ENCODE assay signal across 13 mouse cellular contexts in genomic region chr5:30071677-30072076, GRCm38 (mm10). TPM values are rescaled to one million over a fixed set of nuclear protein-coding genes. Genes with fewer than 3 reads are reported as not detected.
A peak's percentile ranks its signal among the peaks of the same experiment; 100 is the strongest.
DNase-seq lines count a peak whose midpoint lies in the region; ATAC-seq and TF ChIP-seq lines count a peak whose summit lies in the region.
"Had no signal": no experiment of that assay in that cellular context is flagged by ENCODE, and none has a peak within 500 bp of the region (broad histone marks: within the 10 kb centered on the region; RNA-seq: fewer than 3 reads in every experiment).

No protein-coding gene starts in this region.

- ATAC-seq in midbrain, embryonic 11.5 days (ENCODE audit: low FRiP score): no peak
- ATAC-seq in midbrain, embryonic 15.5 days (replicated peaks): no peak
- no peak for ATAC-seq in stomach, embryonic 16.5 days (ENCODE audit: insufficient read depth, low FRiP score)
- no peak for ATAC-seq in frontal cortex, adult (ENCODE audit: low TSS enrichment)

- peaks cover 52% of the 10 kb centered on the region for H3K36me3 ChIP-seq in heart, embryonic 10.5 days
- H3K36me3 ChIP-seq in midbrain, embryonic 11.5 days (ENCODE audit: control insufficient read depth, insufficient read depth, low read length): peaks cover 12% of the 10 kb centered on the region; the same call in 1 of the 2 replicates
- 0 out of 2 replicates have a peak, but pooled peaks cover 3% of the 10 kb centered on the region for H3K36me3 ChIP-seq in midbrain, embryonic 15.5 days (replicated peaks)
- H3K36me3 ChIP-seq in limb, embryonic 10.5 days: peaks cover 52% of the 10 kb centered on the region
- H3K36me3 ChIP-seq in stomach, embryonic 16.5 days (ENCODE audit: control insufficient read depth, insufficient read depth, low read length): peaks cover 7% of the 10 kb centered on the region; the same call in 1 of the 2 replicates

- peaks cover 3% of the 10 kb centered on the region; the same call in 1 of the 2 replicates for H3K4me1 ChIP-seq in heart, embryonic 10.5 days
- peaks cover 3% of the 10 kb centered on the region; the same call in 1 of the 2 replicates for H3K4me1 ChIP-seq in midbrain, embryonic 11.5 days (ENCODE audit: control insufficient read depth, insufficient read depth, low read length)
- peaks cover 7% of the 10 kb centered on the region for H3K4me1 ChIP-seq in midbrain, embryonic 15.5 days
- H3K4me1 ChIP-seq in limb, embryonic 10.5 days: peaks cover 25% of the 10 kb centered on the region
- 0 out of 2 replicates have a peak, but pooled peaks cover 2% of the 10 kb centered on the region for H3K4me1 ChIP-seq in stomach, embryonic 16.5 days (ENCODE audit: control insufficient read depth, insufficient read depth, low read length)

- DNase-seq in heart, embryonic 10.5 days (ENCODE audit: low spot score): no peak
- no peak for DNase-seq in heart, adult 8-10 months (ENCODE audit: low spot score)
- no peak for DNase-seq in midbrain, embryonic 11.5 days (ENCODE audit: low spot score, missing footprints)
- no peak for DNase-seq in limb, embryonic 10.5 days (ENCODE audit: low spot score)
- no peak for DNase-seq in layer of hippocampus, adult 2 months (ENCODE audit: low spot score in 2 of 2)
- DNase-seq: cerebellum, adult 9-10 months; thymus, postnatal 14 days had no signal

- H3K9ac ChIP-seq in midbrain, embryonic 11.5 days (ENCODE audit: low read length): peak overlapping the region; percentile 3; the same call in 1 of the 2 replicates
- H3K9ac ChIP-seq in midbrain, embryonic 15.5 days: no peak overlapping the region
- peak overlapping the region; percentile 91 for H3K9ac ChIP-seq in stomach, embryonic 16.5 days (ENCODE audit: low read length)

- no peak overlapping the region for H3K27ac ChIP-seq in heart, embryonic 10.5 days
- H3K27ac ChIP-seq in midbrain, embryonic 11.5 days (ENCODE audit: low read depth, low read length): no peak overlapping the region
- H3K27ac ChIP-seq in midbrain, embryonic 15.5 days: no peak overlapping the region
- H3K27ac ChIP-seq in limb, embryonic 10.5 days: no peak overlapping the region
- no peak overlapping the region for H3K27ac ChIP-seq in stomach, embryonic 16.5 days (ENCODE audit: low read length)
- H3K27ac ChIP-seq in layer of hippocampus, adult 2 months: no peak overlapping the region

- TF ChIP-seq CTCF in layer of hippocampus, adult 2 months (conservative IDR thresholded peaks at IDR 0.05): no peak

- H3K4me2 ChIP-seq in midbrain, embryonic 11.5 days: peak overlapping the region; percentile 77
- H3K4me2 ChIP-seq in midbrain, embryonic 15.5 days: no peak overlapping the region
- peak overlapping the region; percentile 65 for H3K4me2 ChIP-seq in stomach, embryonic 16.5 days (ENCODE audit: low read depth, low read length)

- 77% methylated on average over 6 of the region's 6 CpGs for WGBS in heart, embryonic 10.5 days
- 84% methylated on average over 6 of the region's 6 CpGs for WGBS in midbrain, embryonic 11.5 days
- 78% methylated on average over 6 of the region's 6 CpGs for WGBS in midbrain, embryonic 15.5 days
- 83% methylated on average over 6 of the region's 6 CpGs for WGBS in limb, embryonic 10.5 days
- WGBS in stomach, embryonic 16.5 days: 57% methylated on average over 6 of the region's 6 CpGs

- no peaks in the 10 kb centered on the region for H3K9me3 ChIP-seq in heart, embryonic 10.5 days
- no peaks in the 10 kb centered on the region for H3K9me3 ChIP-seq in midbrain, embryonic 11.5 days (ENCODE audit: control insufficient read depth, low read length)
- no peaks in the 10 kb centered on the region for H3K9me3 ChIP-seq in midbrain, embryonic 15.5 days
- no peaks in the 10 kb centered on the region for H3K9me3 ChIP-seq in limb, embryonic 10.5 days (replicated peaks)
- H3K9me3 ChIP-seq in stomach, embryonic 16.5 days (replicated peaks; ENCODE audit: control insufficient read depth, low read length): no peaks in the 10 kb centered on the region

- H3K27me3 ChIP-seq in heart, embryonic 10.5 days (ENCODE audit: insufficient read depth, poor library complexity, severe bottlenecking): no peaks in the 10 kb centered on the region
- no peaks in the 10 kb centered on the region for H3K27me3 ChIP-seq in midbrain, embryonic 11.5 days (ENCODE audit: control insufficient read depth, insufficient read depth, low read length)
- no peaks in the 10 kb centered on the region for H3K27me3 ChIP-seq in midbrain, embryonic 15.5 days (replicated peaks)
- no peaks in the 10 kb centered on the region for H3K27me3 ChIP-seq in limb, embryonic 10.5 days (ENCODE audit: low read depth, poor library complexity, severe bottlenecking)
- no peaks in the 10 kb centered on the region for H3K27me3 ChIP-seq in stomach, embryonic 16.5 days (ENCODE audit: control insufficient read depth, insufficient read depth, low read length)

- H3K4me3 ChIP-seq in heart, embryonic 10.5 days: peak overlapping the region; percentile 77
- H3K4me3 ChIP-seq in midbrain, embryonic 11.5 days (ENCODE audit: low read depth, low read length): peak overlapping the region; percentile 8
- H3K4me3 ChIP-seq in midbrain, embryonic 15.5 days: no peak overlapping the region
- peak overlapping the region; percentile 76 for H3K4me3 ChIP-seq in limb, embryonic 10.5 days
- peak overlapping the region; percentile 90 for H3K4me3 ChIP-seq in stomach, embryonic 16.5 days (replicated peaks; ENCODE audit: low read length)
- no peak overlapping the region for H3K4me3 ChIP-seq in layer of hippocampus, adult 2 months

RNA-seq across cellular contexts. Expression of gene Tyms, which starts 1.7 kb away (rescaled TPM):
- 184 and 286 TPM in 2 replicates for polyA plus RNA-seq in heart, embryonic 10.5 days (2016; fragmentation: Nextera tagmentation; extraction: Ambion mirVana)
- total RNA-seq in heart, adult 8-10 months (2022): 1 to 10 TPM; 2.8 to 3.8 (median 3.3) TPM
- 268 and 278 TPM in 2 replicates for polyA plus RNA-seq in midbrain, embryonic 11.5 days (2014; fragmentation: Nextera tagmentation; extraction: Ambion mirVana)
- polyA plus RNA-seq in midbrain, embryonic 15.5 days (2015; fragmentation: Nextera tagmentation; extraction: Ambion mirVana): 37.8 and 45.6 TPM in 2 replicates
- polyA plus RNA-seq in limb, embryonic 10.5 days (2016; fragmentation: Nextera tagmentation; extraction: Ambion mirVana): 404 and 416 TPM in 2 replicates
- polyA plus RNA-seq in stomach, embryonic 16.5 days (2015; fragmentation: Nextera tagmentation; extraction: Ambion mirVana): 217 and 232 TPM in 2 replicates
- 1 to 10 TPM; 5.8 to 7.2 TPM for total RNA-seq in layer of hippocampus, adult 2 months (2021)

RNA-seq across cellular contexts. Expression of gene Garem2, which starts 33.3 kb away (rescaled TPM):
- polyA plus RNA-seq in heart, embryonic 10.5 days (2016; fragmentation: Nextera tagmentation; extraction: Ambion mirVana): 0.27 and 0.39 TPM in 2 replicates
- total RNA-seq in heart, adult 8-10 months (2022): under 1 TPM in 2 of 4 experiments, not detected in 2; 0.08 to 0.19 TPM
- polyA plus RNA-seq in midbrain, embryonic 11.5 days (2014; fragmentation: Nextera tagmentation; extraction: Ambion mirVana): 14.3 and 15.3 TPM in 2 replicates
- polyA plus RNA-seq in midbrain, embryonic 15.5 days (2015; fragmentation: Nextera tagmentation; extraction: Ambion mirVana): 10.4 and 13.6 TPM in 2 replicates
- 0.23 and 0.46 TPM in 2 replicates for polyA plus RNA-seq in limb, embryonic 10.5 days (2016; fragmentation: Nextera tagmentation; extraction: Ambion mirVana)
- polyA plus RNA-seq in stomach, embryonic 16.5 days (2015; fragmentation: Nextera tagmentation; extraction: Ambion mirVana): 0.07 and 0.12 TPM in 2 replicates
- 10 to 100 TPM; 12.7 to 12.9 TPM for total RNA-seq in layer of hippocampus, adult 2 months (2021)
- total RNA-seq: adrenal gland, adult 18-20 months; hematopoietic stem cell, adult 5-6 weeks had no signal

RNA-seq across cellular contexts. Expression of gene 3110082J24Rik, which starts 34.2 kb away (rescaled TPM):
- 0.18 TPM in 1 of 2 replicates, not detected in the other for polyA plus RNA-seq in heart, embryonic 10.5 days (2016; fragmentation: Nextera tagmentation; extraction: Ambion mirVana)
- total RNA-seq in heart, adult 8-10 months (2022): not detected
- 3.7 and 4.5 TPM in 2 replicates for polyA plus RNA-seq in midbrain, embryonic 11.5 days (2014; fragmentation: Nextera tagmentation; extraction: Ambion mirVana)
- polyA plus RNA-seq in midbrain, embryonic 15.5 days (2015; fragmentation: Nextera tagmentation; extraction: Ambion mirVana): 3.1 and 3.9 TPM in 2 replicates
- not detected in 2 replicates for polyA plus RNA-seq in limb, embryonic 10.5 days (2016; fragmentation: Nextera tagmentation; extraction: Ambion mirVana)
- not detected in 2 replicates for polyA plus RNA-seq in stomach, embryonic 16.5 days (2015; fragmentation: Nextera tagmentation; extraction: Ambion mirVana)
- 1 to 10 TPM; 2.0 to 2.6 TPM for total RNA-seq in layer of hippocampus, adult 2 months (2021)
- total RNA-seq: adrenal gland, adult 18-20 months; hematopoietic stem cell, adult 5-6 weeks had no signal

RNA-seq across cellular contexts. Expression of gene Il6, which starts 58.8 kb away (rescaled TPM):
- 0.15 TPM in 1 of 2 replicates, not detected in the other for polyA plus RNA-seq in heart, embryonic 10.5 days (2016; fragmentation: Nextera tagmentation; extraction: Ambion mirVana)
- total RNA-seq in heart, adult 8-10 months (2022): 1 to 10 TPM in 1 of 4 experiments, not detected in 3; 1.5 TPM
- polyA plus RNA-seq in midbrain, embryonic 11.5 days (2014; fragmentation: Nextera tagmentation; extraction: Ambion mirVana): 0.07 TPM in 1 of 2 replicates, not detected in the other
- polyA plus RNA-seq in midbrain, embryonic 15.5 days (2015; fragmentation: Nextera tagmentation; extraction: Ambion mirVana): not detected in 2 replicates
- polyA plus RNA-seq in limb, embryonic 10.5 days (2016; fragmentation: Nextera tagmentation; extraction: Ambion mirVana): not detected in 2 replicates
- polyA plus RNA-seq in stomach, embryonic 16.5 days (2015; fragmentation: Nextera tagmentation; extraction: Ambion mirVana): 0.16 and 0.22 TPM in 2 replicates
- total RNA-seq in layer of hippocampus, adult 2 months (2021): not detected
- total RNA-seq: adrenal gland, adult 18-20 months; left cerebral cortex, postnatal 36 days had no signal

Comparison
In these comparisons a context has a peak if more than half of its experiments do, and no peak if none do; other contexts are left out.
1. H3K4me3 ChIP-seq: peak in heart, embryonic 10.5 days (single experiment), midbrain, embryonic 11.5 days (single experiment), limb, embryonic 10.5 days (single experiment) and stomach, embryonic 16.5 days (single experiment); none in midbrain, embryonic 15.5 days (single experiment) and layer of hippocampus, adult 2 months (single experiment).